Mouse (Mus musculus): ENCODE measurements around the gene Chst8.

GRCm38 (mm10) chr7:34849660-34850059 lies 37.1 kb upstream of the Chst8 start:
- TF ChIP-seq CTCF (IDR thresholded peaks at IDR 0.05; ENCODE audit: low read depth, low read length) (no peak), POLR2AphosphoS5 (IDR thresholded peaks at IDR 0.05; ENCODE audit: insufficient replicate concordance, low read depth, low read length) (no peak), TAL1 (conservative IDR thresholded peaks at IDR 0.05; ENCODE audit: low read depth, low read length) (no peak), GATA2 (IDR thresholded peaks at IDR 0.05; ENCODE audit: borderline replicate concordance, low read depth, low read length) (no peak)
